Mouse (Mus musculus) ES-E14 (cell line): ENCODE data around the gene Lrmp. TPM values are rescaled to one million over a fixed set of nuclear protein-coding genes. Genes with fewer than 3 reads are reported as not detected.

ENCODE experiments used
- DNase-seq: peaks from one replicate; pipeline ENCODE4 v3.0.0-alpha.2; 2013; ENCODE audit warnings: low read depth, low spot score
- H3K27ac ChIP-seq: 2 replicates; pipeline ENCODE4 v1.5.1; 2012; ENCODE audit warnings: low read depth, mild to moderate bottlenecking, low read length, moderate library complexity, mixed read lengths; ENCODE audit not compliant: poor library complexity, insufficient read depth, severe bottlenecking
- H3K36me3 ChIP-seq: 2 replicates; pipeline ENCODE4 v1.6.1; 2012; ENCODE audit warnings: mild to moderate bottlenecking, low read length, moderate library complexity, mixed read lengths; ENCODE audit not compliant: control insufficient read depth, poor library complexity, insufficient read depth, severe bottlenecking
- H3K4me1 ChIP-seq, 2 experiments: fragments of 150-350 bp in 1 of 2; sonication (generic) in 1 of 2; 2 replicates each; pipeline ENCODE4 v1.6.1; 2012; ENCODE audit warnings: low read length in 2 of 2, mild to moderate bottlenecking in 1 of 2, mixed read lengths in 1 of 2; ENCODE audit not compliant: control insufficient read depth in 2 of 2, insufficient read depth in 2 of 2, poor library complexity in 1 of 2
- H3K4me3 ChIP-seq, 2 experiments: fragments of 150-350 bp in 1 of 2; sonication (generic) in 1 of 2; 2 replicates each; pipeline ENCODE4 v1.5.1; 2012; ENCODE audit warnings: low read length in 2 of 2, low read depth in 1 of 2, mild to moderate bottlenecking in 1 of 2, mixed read lengths in 1 of 2; ENCODE audit not compliant: insufficient read depth in 1 of 2, poor library complexity in 1 of 2, severe bottlenecking in 1 of 2
- H3K9ac ChIP-seq: 2 replicates; pipeline ENCODE4 v1.6.1; 2012; ENCODE audit warnings: low read depth, mild to moderate bottlenecking, low read length, mixed read lengths; ENCODE audit not compliant: poor library complexity, insufficient read depth, severe bottlenecking
- H3K9me3 ChIP-seq: fragments of 150-350 bp; sonication (generic); 2 replicates; pipeline ENCODE4 v1.6.1; 2012; ENCODE audit warnings: low read depth, mild to moderate bottlenecking, low read length; ENCODE audit not compliant: control insufficient read depth, insufficient read depth
- CHD2 ChIP-seq: IDR thresholded peaks from 2 replicates; pipeline ENCODE4 v1.6.1; 2014; ENCODE audit warnings: mild to moderate bottlenecking, low read depth, low read length, inconsistent platforms
- HCFC1 ChIP-seq: IDR thresholded peaks from 2 replicates; pipeline ENCODE4 v1.6.1; 2012; ENCODE audit warnings: low read length, inconsistent platforms, borderline replicate concordance; ENCODE audit not compliant: insufficient read depth
- MAFK ChIP-seq: IDR thresholded peaks from 2 replicates; pipeline ENCODE4 v1.6.1; 2014; ENCODE audit warnings: mild to moderate bottlenecking, low read depth, low read length, inconsistent platforms; ENCODE audit not compliant: insufficient read depth
- ZC3H11A ChIP-seq: IDR thresholded peaks from 2 replicates; pipeline ENCODE4 v1.6.1; 2012; ENCODE audit warnings: low read depth, mild to moderate bottlenecking, inconsistent platforms, low read length, borderline replicate concordance
- ZNF384 ChIP-seq: IDR thresholded peaks from 2 replicates; pipeline ENCODE4 v1.6.1; 2012; ENCODE audit warnings: low read depth, low read length, inconsistent platforms
- in situ Hi-C, 2 experiments: fragments of 600-800 bp; cut with MboI; formaldehyde crosslinking; loops; one replicate each; pipeline ENCODE4 v1.15.1; 2025; ENCODE audit warnings: low sequenced_read_pairs in 2 of 2, inconsistent platforms in 1 of 2; ENCODE audit not compliant: unreplicated experiment in 2 of 2
- total RNA-seq: library from RNA; depleted of rRNA; stranded (reverse); fragments of 300-350 nt; gene quantifications from 2 replicates; pipeline ENCODE4 v1.2.3, GENCODE M21; 2012

Gene Lrmp
- total RNA-seq, 1 experiment: 10.4 TPM

DNA sequence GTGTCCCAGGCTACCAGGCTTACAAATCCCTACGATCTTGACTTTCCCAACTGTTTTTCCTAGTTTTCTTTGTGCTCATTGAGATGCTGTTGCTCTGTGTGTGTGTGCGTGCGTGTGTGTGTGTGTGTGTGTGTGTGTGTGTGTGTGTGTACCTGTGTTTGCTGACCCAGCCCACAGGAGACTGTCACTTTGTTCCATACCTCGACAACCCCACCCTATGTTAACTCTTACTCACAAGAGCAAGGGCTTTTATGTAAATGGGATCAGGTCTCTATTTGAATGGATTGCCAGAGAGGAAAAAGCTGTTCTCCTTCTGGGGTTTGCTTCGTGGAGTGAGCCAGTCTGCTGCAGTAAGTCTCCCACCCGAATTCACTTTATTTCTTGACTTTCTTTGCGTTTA, 29.7 kb downstream of the Lrmp start:
- Histone ChIP-seq H3K4me1 (peaks cover 2 to 22% of the 10 kb centered on the region in 2 experiments), H3K36me3 (no peaks in the 10 kb centered on the region), H3K27ac (no peak overlapping the region), H3K9me3 (no peaks in the 10 kb centered on the region), H3K9ac (no peak overlapping the region), H3K4me3 (no peak overlapping the region)
- no peak for DNase-seq
- no peak for TF ChIP-seq ZC3H11A
- TF ChIP-seq ZNF384: no peak
- no peak for TF ChIP-seq MAFK
- TF ChIP-seq CHD2: no peak
- no peak for TF ChIP-seq HCFC1
- in situ Hi-C loops: no loop called here

DNA sequence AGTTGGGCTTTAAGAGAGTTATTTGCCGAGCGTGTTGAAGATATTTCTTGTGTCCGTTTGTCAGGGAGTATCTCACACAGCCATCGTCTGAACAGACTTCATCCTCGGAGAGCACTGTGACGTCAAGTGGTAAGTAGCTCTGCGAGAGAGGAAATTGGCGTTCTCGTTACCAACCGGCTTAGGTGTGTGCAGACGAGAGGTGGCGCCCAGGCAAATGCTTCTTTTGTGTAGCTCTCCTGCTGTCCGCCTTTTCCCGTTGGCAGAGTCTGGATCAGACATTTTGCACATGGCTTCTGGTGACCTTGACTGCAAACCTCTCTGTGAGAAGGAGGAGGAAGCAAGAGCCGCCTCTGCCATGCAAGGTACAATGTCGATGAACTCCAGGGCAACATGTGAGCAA, 32.3 kb downstream of the Lrmp start:
- in situ Hi-C loops: no loop called here
- Histone ChIP-seq H3K9ac (no peak overlapping the region), H3K4me1 (peaks cover 2 to 18% of the 10 kb centered on the region in 2 experiments), H3K27ac (no peak overlapping the region), H3K36me3 (no peaks in the 10 kb centered on the region), H3K4me3 (no peak overlapping the region), H3K9me3 (no peaks in the 10 kb centered on the region)
- no peak for TF ChIP-seq ZC3H11A
- no peak for TF ChIP-seq CHD2
- no peak for TF ChIP-seq HCFC1
- no peak for TF ChIP-seq MAFK
- no peak for TF ChIP-seq ZNF384
- DNase-seq: no peak

DNA sequence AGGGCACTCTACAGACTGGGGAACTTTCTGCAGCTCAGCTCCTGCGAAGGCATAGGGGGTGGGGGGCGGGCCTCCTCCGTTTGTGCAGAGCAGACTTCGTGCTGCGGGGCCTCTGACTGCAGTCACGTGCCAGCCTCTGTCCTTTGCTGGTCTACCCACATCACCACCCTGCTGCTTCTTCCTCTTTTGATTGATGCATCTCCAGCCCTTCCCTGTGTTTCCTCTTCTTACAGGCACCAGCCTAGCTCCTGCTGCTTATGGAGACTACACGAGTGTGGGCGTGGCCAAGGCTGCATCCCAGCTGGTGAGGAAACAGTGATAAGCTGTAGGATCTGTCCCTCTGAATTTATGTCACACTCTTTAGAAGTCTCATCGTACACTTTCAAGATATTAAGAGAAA, 33.6 kb downstream of the Lrmp start:
- DNase-seq: no peak
- Histone ChIP-seq H3K27ac (no peak overlapping the region), H3K9me3 (no peaks in the 10 kb centered on the region), H3K9ac (no peak overlapping the region), H3K36me3 (no peaks in the 10 kb centered on the region), H3K4me1 (peaks cover 2 to 18% of the 10 kb centered on the region in 2 experiments), H3K4me3 (no peak overlapping the region)
- in situ Hi-C loops: no loop called here
- TF ChIP-seq HCFC1 (no peak), CHD2 (no peak), MAFK (no peak), ZC3H11A (no peak), ZNF384 (no peak)

- peaks cover 0 to 10% of the 10 kb centered on the region in 2 experiments; a peak in 2 of 4 replicates for H3K4me1 ChIP-seq
Observed at GRCm38 (mm10) chr6:145158619-145159018, 43.2 kb downstream of the Lrmp start.

GRCm38 (mm10) chr6:145160581-145160980, 45.1 kb downstream of the Lrmp start:
- Histone ChIP-seq H3K27ac (no peak overlapping the region), H3K4me1 (peaks cover 0 to 10% of the 10 kb centered on the region in 2 experiments; a peak in 2 of 4 replicates), H3K4me3 (no peak overlapping the region), H3K9ac (no peak overlapping the region), H3K36me3 (no peaks in the 10 kb centered on the region), H3K9me3 (no peaks in the 10 kb centered on the region)
- in situ Hi-C loops: no loop called here
- TF ChIP-seq ZC3H11A: no peak
- no peak for TF ChIP-seq ZNF384
- TF ChIP-seq CHD2: no peak
- TF ChIP-seq HCFC1: no peak
- TF ChIP-seq MAFK: no peak
- DNase-seq: no peak

More at GRCm38 (mm10) chr6:145158619-145159018, 43.2 kb downstream of the Lrmp start:
- H3K9me3 ChIP-seq: no peaks in the 10 kb centered on the region
- H3K4me3 ChIP-seq: no peak overlapping the region; a peak in 1 of 4 replicates
- H3K9ac ChIP-seq: no peak overlapping the region
- DNase-seq: no peak
- in situ Hi-C loops: no loop called here
- no peak overlapping the region for H3K27ac ChIP-seq
- no peaks in the 10 kb centered on the region for H3K36me3 ChIP-seq
- no peak for TF ChIP-seq HCFC1
